Mouse (Mus musculus) cerebellum, postnatal 36 days (tissue): ENCODE measurements at regions not wholly inside any gene's neighbourhood (a gene's known extent, or its start where the extent isn't known, plus 50 kb on each side); places are given as distances from the start of the nearest gene placed in this dataset.
A peak's percentile ranks its signal among the peaks of the same experiment; 100 is the strongest.
"Not testable (repeated sequence)": the region's sequence is repeated elsewhere in the genome, so short reads cannot be mapped to it uniquely, and the experiment has no call there.

Source experiments
- DNase-seq, 2 experiments: peaks; one replicate each; pipeline ENCODE4 v3.0.0; 2021 to 2022; ENCODE audit warnings: mixed read lengths in 2 of 2

- not testable (repeated sequence) for DNase-seq
Measured at GRCm38 (mm10) chr14:53301110-53301509, 805.6 kb upstream of the Olfr1507 start.

GRCm38 (mm10) chr14:53299735-53300134 is 804.2 kb upstream of the Olfr1507 start:
- not testable (repeated sequence) for DNase-seq

GRCm38 (mm10) chr14:53283350-53284141 is 788.0 kb upstream of the Olfr1507 start:
- DNase-seq, result not testable (repeated sequence)

- not testable (repeated sequence) for DNase-seq
Measured at GRCm38 (mm10) chr14:53273218-53273617, 777.7 kb upstream of the Olfr1507 start.

- not testable (repeated sequence) for DNase-seq
Measured at GRCm38 (mm10) chr14:53267693-53268092, 772.1 kb upstream of the Olfr1507 start.

GRCm38 (mm10) chr14:53255962-53256361 is 760.4 kb upstream of the Olfr1507 start:
- not testable (repeated sequence) for DNase-seq

- DNase-seq, result not testable (repeated sequence)
Measured at GRCm38 (mm10) chr14:53253470-53253869, 757.9 kb upstream of the Olfr1507 start.

GRCm38 (mm10) chr14:53231142-53231541 is 735.6 kb upstream of the Olfr1507 start:
- not testable (repeated sequence) for DNase-seq

- not testable (repeated sequence) for DNase-seq
Measured at GRCm38 (mm10) chr14:53224789-53225188, 729.2 kb upstream of the Olfr1507 start.

GRCm38 (mm10) chr14:53210554-53210953 is 715.0 kb upstream of the Olfr1507 start:
- DNase-seq, result not testable (repeated sequence)

- DNase-seq, result not testable (repeated sequence)
Measured at GRCm38 (mm10) chr14:53209258-53209657, 713.7 kb upstream of the Olfr1507 start.

GRCm38 (mm10) chr14:53190931-53191330 is 695.4 kb upstream of the Olfr1507 start:
- not testable (repeated sequence) for DNase-seq

GRCm38 (mm10) chr14:53174099-53174498 is 678.5 kb upstream of the Olfr1507 start:
- DNase-seq, result not testable (repeated sequence)

- not testable (repeated sequence) for DNase-seq
Measured at GRCm38 (mm10) chr14:53166327-53166726, 670.8 kb upstream of the Olfr1507 start.

GRCm38 (mm10) chr14:53159012-53159411 is 663.5 kb upstream of the Olfr1507 start:
- not testable (repeated sequence) for DNase-seq

GRCm38 (mm10) chr14:53134783-53135182 is 639.2 kb upstream of the Olfr1507 start:
- not testable (repeated sequence) for DNase-seq

GRCm38 (mm10) chr14:53132390-53132789 is 636.8 kb upstream of the Olfr1507 start:
- DNase-seq, result peak; percentile 5 to 7

- DNase-seq, result peak; percentile 1 to 2
Measured at GRCm38 (mm10) chr14:53121704-53122103, 626.2 kb upstream of the Olfr1507 start.

GRCm38 (mm10) chr14:53109732-53110131 is 614.2 kb upstream of the Olfr1507 start:
- not testable (repeated sequence) for DNase-seq

- peak in 1 of 2 experiments; percentile 1 for DNase-seq
Measured at GRCm38 (mm10) chr14:53101362-53101761, 605.8 kb upstream of the Olfr1507 start.

GRCm38 (mm10) chr14:53090921-53091320 is 595.4 kb upstream of the Olfr1507 start:
- not testable (repeated sequence) for DNase-seq

- not testable (repeated sequence) for DNase-seq
Measured at GRCm38 (mm10) chr14:53081853-53082252, 586.3 kb upstream of the Olfr1507 start.

GRCm38 (mm10) chr14:53081024-53081711 is 585.6 kb upstream of the Olfr1507 start:
- DNase-seq, result not testable (repeated sequence)

- DNase-seq, result not testable (repeated sequence)
Measured at GRCm38 (mm10) chr14:53080556-53080955, 585.0 kb upstream of the Olfr1507 start.
